Mouse (Mus musculus) limb, embryonic 10.5 days (tissue): Measurements from ENCODE around the gene Hebp1. TPM values are rescaled to one million over a fixed set of nuclear protein-coding genes. Genes with fewer than 3 reads are reported as not detected.

Experiments used
- DNase-seq: peaks from one replicate; pipeline ENCODE4 v3.0.0-alpha.2; 2017; ENCODE audit warnings: low spot score
- H3K27ac ChIP-seq: fragments of 300-500 bp; sonication (generic); 2 replicates; pipeline ENCODE4 v1.5.1; 2016; ENCODE audit warnings: mild to moderate bottlenecking
- H3K27me3 ChIP-seq: fragments of 300-500 bp; sonication (generic); 2 replicates; pipeline ENCODE4 v1.6.1; 2016; ENCODE audit warnings: low read depth, mild to moderate bottlenecking; ENCODE audit not compliant: poor library complexity, severe bottlenecking
- H3K36me3 ChIP-seq: fragments of 300-500 bp; sonication (generic); 2 replicates; pipeline ENCODE4 v1.6.1; 2016; ENCODE audit warnings: mild to moderate bottlenecking, moderate library complexity
- H3K4me1 ChIP-seq: fragments of 300-500 bp; sonication (generic); 2 replicates; pipeline ENCODE4 v1.6.1; 2016
- H3K4me3 ChIP-seq: fragments of 300-500 bp; sonication (generic); 2 replicates; pipeline ENCODE4 v1.5.1; 2016; ENCODE audit warnings: mild to moderate bottlenecking, moderate library complexity
- H3K9me3 ChIP-seq: fragments of 300-500 bp; sonication (generic); replicated peaks from 2 replicates; pipeline ENCODE4 v1.6.1; 2016; ENCODE audit warnings: mild to moderate bottlenecking
- WGBS: fragments of 180-500 bp; shearing (Covaris S2); methylation state at CpG from one replicate; pipeline ENCODE4 v1.1.7; 2016; 5-methylcytosine and 5-hydroxymethylcytosine counted together
- polyA plus RNA-seq: library from polyadenylated mRNA; unstranded; fragments of >200 nt; fragmentation: Nextera tagmentation; extraction: Ambion mirVana; gene quantifications from 2 replicates; pipeline ENCODE4 v1.2.1, GENCODE M21; 2016

The Hebp1 gene
- polyA plus RNA-seq, 1 experiment from 2014 or later, result 4.3 TPM

DNA sequence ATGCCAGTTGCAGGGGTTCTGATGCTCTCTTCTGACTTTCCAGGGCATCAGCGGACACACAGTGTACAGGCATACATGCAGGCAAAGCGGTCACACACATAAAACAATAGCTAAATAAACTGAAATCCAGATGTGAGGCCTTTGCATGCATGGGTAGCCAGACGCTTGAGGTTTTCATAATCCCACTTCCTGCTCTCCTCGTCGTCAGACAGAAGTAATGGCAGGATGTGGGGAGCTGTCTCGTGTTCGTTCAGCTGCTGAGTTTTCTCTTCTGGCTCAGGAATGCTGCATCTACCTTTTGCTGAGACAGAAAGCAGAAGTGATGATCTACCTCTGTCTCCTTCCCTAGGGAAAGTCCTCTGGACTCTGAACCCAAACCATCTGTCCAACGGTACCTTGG is 20.5 kb upstream of the Hebp1 start:
- H3K4me1 ChIP-seq, result peaks cover 4% of the 10 kb centered on the region
- H3K36me3 ChIP-seq, result peaks cover 6% of the 10 kb centered on the region; the same call in 1 of the 2 replicates
- H3K9me3 ChIP-seq, result no peaks in the 10 kb centered on the region
- DNase-seq, result no peak
- no peak overlapping the region for H3K27ac ChIP-seq
- H3K27me3 ChIP-seq, result no peaks in the 10 kb centered on the region
- 75% methylated on average over 8 of the region's 8 CpGs for WGBS
- H3K4me3 ChIP-seq, result no peak overlapping the region

DNA sequence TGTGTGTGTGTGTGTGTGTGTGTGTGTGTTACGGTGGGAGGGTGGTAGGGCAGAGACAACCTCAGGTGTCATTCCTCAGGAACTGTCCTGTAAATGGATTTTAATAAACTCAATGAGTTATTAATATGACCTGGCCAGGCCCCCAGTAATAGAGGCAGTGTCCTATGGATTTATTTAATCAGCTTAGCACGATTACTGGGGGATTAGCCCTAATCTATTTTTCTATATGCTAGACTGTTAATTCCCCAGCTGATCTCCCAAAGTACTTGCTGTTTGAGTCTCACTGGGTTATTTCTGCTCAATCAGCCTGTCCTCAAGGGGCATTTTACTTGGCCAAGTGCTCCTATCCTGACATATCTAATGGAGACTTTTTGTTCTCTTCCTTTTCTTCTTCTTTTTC is 14.8 kb upstream of the Hebp1 start:
- no peak for DNase-seq
- Histone ChIP-seq H3K4me1 (no peaks in the 10 kb centered on the region), H3K9me3 (no peaks in the 10 kb centered on the region), H3K27ac (no peak overlapping the region), H3K4me3 (no peak overlapping the region), H3K27me3 (no peaks in the 10 kb centered on the region), H3K36me3 (peaks cover 6% of the 10 kb centered on the region; the same call in 1 of the 2 replicates)
- WGBS, result 98% methylated on average over 2 of the region's 2 CpGs

DNA sequence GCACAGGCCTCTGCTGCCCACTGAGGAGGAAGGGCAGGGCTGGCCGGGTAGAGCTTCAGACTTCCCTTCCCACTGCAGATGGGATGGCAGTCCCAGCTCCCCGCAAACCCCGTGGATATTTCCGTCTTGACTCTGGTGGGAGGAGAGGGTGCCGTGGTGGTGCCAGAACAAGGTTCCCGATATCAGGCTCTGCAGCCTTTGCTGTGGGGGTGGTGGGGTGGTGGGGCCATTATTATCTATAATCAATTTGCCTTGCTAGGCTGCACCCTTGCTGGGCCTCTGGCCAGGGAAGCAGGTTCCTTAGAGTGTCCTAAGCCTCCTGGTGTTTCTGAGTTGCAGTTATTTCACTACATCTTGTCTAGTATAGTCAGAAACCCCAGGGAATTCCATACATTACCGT is 13.3 kb upstream of the Hebp1 start:
- 85% methylated on average over 7 of the region's 7 CpGs for WGBS
- no peak overlapping the region for H3K4me3 ChIP-seq
- no peaks in the 10 kb centered on the region for H3K27me3 ChIP-seq
- H3K4me1 ChIP-seq, result no peaks in the 10 kb centered on the region
- peaks cover 4% of the 10 kb centered on the region; the same call in 1 of the 2 replicates for H3K36me3 ChIP-seq
- H3K9me3 ChIP-seq, result no peaks in the 10 kb centered on the region
- no peak for DNase-seq
- no peak overlapping the region for H3K27ac ChIP-seq

DNA sequence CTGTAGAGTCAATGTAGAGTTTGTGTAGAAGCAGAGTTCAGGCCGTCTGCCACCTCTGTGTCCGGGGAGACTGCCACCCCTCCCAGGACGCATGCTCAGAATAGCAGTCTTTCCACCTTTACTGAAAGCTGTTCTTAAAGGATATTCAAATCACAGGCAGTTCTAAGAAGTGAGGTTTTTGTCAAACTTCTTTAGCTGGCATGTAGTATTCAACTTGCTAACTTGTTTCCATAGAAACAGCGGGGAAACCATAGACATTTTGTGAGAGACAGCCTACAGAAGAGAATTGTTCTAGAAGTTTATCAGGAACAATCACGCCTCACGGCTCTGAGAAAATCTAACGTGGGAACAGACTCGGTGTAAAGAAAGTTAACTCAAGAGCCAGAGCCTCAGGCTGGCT is 9.1 kb upstream of the Hebp1 start:
- no peaks in the 10 kb centered on the region for H3K27me3 ChIP-seq
- H3K9me3 ChIP-seq, result no peaks in the 10 kb centered on the region
- H3K4me3 ChIP-seq, result no peak overlapping the region
- no peak overlapping the region for H3K27ac ChIP-seq
- H3K4me1 ChIP-seq, result no peaks in the 10 kb centered on the region
- no peak for DNase-seq
- no peaks in the 10 kb centered on the region for H3K36me3 ChIP-seq
- 94% methylated on average over 8 of the region's 8 CpGs for WGBS

DNA sequence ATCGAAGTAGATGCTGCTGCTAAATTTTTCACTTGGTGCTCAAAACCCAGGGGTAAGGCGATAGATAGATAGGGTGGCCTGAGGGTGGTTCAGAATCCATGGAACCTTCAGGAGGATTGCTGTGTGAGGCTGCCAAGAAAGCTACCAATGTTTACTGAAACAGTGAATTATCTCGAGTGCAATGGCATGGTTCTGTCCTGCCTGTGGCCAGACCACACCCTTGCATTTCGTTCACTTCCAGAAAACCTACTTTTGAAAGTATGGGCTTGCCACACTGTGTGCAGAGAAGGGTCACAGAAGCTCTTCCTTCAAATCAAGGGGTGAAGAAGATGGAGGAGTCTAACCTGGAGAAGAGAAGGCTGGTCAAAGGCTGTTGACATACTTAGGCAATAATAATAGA is 8.0 kb upstream of the Hebp1 start:
- 86% methylated on average over 4 of the region's 4 CpGs for WGBS
- H3K27me3 ChIP-seq, result no peaks in the 10 kb centered on the region

DNA sequence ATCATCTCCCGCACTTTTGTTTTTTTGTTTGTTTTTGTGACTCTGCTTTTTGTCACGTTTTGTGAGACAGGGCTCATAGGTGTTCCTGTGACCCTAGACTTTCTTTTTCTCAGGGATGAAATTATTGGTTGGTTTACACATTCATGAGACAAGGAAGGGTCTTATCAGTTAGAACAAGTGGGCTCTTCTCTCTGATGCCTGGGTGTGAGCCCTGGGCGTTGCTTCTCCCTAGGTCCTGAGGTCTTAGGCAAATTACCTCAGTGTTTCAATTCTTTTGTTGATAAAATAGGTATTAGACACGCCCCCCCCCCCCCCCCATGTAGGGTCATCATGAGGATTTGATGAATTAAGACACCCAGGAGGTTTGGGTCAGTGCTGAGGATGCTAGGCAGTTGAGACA is 7.0 kb upstream of the Hebp1 start:
- Histone ChIP-seq H3K9me3 (no peaks in the 10 kb centered on the region), H3K36me3 (no peaks in the 10 kb centered on the region), H3K4me1 (no peaks in the 10 kb centered on the region), H3K27me3 (no peaks in the 10 kb centered on the region), H3K4me3 (no peak overlapping the region), H3K27ac (no peak overlapping the region)
- no peak for DNase-seq
- WGBS, result 74% methylated on average over 4 of the region's 4 CpGs

More for the DNA sequence above, 8.0 kb upstream of the Hebp1 start:
- Histone ChIP-seq H3K36me3 (no peaks in the 10 kb centered on the region), H3K4me1 (no peaks in the 10 kb centered on the region), H3K9me3 (no peaks in the 10 kb centered on the region), H3K27ac (no peak overlapping the region), H3K4me3 (no peak overlapping the region)
- DNase-seq, result no peak

DNA sequence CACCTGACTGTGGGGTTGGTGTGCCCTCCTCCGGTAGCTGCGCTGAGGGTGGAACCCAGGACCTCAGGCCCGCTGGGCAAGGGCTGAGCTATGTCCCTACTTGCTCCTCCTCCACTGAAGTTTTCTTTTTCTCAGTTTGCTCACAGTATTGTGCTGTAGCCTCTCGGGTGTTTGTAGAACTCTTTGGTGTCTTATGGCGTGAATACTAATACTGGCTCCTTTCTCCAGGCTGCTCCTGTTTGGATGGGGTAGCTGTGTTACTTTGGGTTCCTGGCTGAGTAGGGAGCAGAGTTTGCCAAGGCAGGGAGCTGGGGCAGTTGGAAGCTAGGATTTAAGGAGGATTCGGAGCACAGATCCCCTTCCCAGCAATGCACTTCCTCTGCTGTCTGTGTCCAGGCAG is 5.9 kb upstream of the Hebp1 start:
- DNase-seq, result no peak
- Histone ChIP-seq H3K4me1 (peaks cover under 1% of the 10 kb centered on the region; the same call in 1 of the 2 replicates), H3K4me3 (no peak overlapping the region), H3K36me3 (no peaks in the 10 kb centered on the region), H3K9me3 (no peaks in the 10 kb centered on the region), H3K27me3 (no peaks in the 10 kb centered on the region), H3K27ac (no peak overlapping the region)
- WGBS, result 64% methylated on average over 6 of the region's 6 CpGs

DNA sequence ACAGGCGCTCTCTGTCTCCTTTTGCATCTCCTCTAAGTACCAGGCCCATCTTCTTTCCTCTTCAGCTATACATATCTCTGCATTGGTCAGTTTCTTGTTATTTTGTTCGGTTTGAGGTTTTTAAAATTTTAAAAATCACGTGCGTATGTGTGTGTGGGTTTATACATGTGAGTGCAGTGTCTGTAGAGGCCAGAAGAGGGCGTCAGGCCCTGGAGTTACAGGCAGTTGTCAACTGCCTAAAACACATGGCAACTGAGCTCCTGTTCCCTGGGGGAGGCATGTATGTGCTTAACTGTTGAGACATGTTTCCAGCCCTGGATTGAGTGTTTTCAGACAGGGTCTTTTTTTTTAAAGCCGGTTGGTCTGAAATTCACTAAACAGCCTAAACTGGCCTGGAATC is 4.8 kb upstream of the Hebp1 start:
- Histone ChIP-seq H3K36me3 (no peaks in the 10 kb centered on the region), H3K27me3 (no peaks in the 10 kb centered on the region), H3K27ac (no peak overlapping the region), H3K9me3 (no peaks in the 10 kb centered on the region), H3K4me3 (no peak overlapping the region), H3K4me1 (peaks cover 8% of the 10 kb centered on the region)
- no peak for DNase-seq
- 89% methylated on average over 6 of the region's 6 CpGs for WGBS

DNA sequence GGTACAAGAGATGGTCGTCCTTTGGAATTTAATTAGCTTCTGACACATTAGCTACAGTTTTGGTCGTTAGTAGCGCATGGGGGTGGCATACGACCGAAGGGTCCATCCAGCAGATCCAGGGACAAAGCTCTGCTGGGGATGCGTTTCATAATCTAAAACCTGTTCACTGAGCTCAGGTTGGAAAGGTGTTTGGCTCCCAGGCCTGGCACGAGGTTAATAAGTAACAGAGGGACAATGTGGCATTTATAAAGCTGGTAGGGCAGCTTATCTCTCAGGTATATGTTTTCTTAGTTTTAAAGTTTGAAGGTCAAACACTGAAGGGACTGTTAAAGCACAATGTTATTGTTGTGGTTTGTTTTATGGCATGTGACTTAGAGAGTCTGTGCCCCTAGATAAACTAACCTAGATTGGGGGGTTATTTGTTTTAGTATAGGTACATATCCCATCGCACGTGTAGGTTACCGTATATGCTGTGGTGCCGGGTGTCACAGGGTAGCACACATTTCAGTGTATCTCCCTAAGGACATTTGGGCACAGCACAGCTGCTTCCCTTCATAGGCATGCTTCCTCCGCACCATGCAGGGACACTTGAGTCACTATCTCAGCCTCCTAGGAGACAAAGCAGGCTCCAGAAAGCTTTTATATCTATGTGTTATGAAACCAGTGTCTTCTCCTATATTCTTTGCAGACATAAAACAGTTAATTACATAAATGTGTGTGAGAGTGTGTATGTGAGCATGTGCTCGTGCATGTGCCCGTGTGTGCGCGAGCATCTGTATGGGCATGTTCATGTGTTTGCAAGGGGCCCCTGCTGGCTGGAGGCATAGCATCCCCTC is 2.5 kb upstream of the Hebp1 start:
- 86% methylated on average over 16 of the region's 16 CpGs for whole genome bisulfite sequencing
- Histone ChIP-seq H3K27ac (no peak overlapping the region), H3K4me3 (no peak overlapping the region), H3K36me3 (no peaks in the 10 kb centered on the region), H3K4me1 (peaks cover 10% of the 10 kb centered on the region), H3K27me3 (0 out of 2 replicates have a peak, but pooled peaks cover 6% of the 10 kb centered on the region), H3K9me3 (no peaks in the 10 kb centered on the region)
- DNase-seq, result no peak

DNA sequence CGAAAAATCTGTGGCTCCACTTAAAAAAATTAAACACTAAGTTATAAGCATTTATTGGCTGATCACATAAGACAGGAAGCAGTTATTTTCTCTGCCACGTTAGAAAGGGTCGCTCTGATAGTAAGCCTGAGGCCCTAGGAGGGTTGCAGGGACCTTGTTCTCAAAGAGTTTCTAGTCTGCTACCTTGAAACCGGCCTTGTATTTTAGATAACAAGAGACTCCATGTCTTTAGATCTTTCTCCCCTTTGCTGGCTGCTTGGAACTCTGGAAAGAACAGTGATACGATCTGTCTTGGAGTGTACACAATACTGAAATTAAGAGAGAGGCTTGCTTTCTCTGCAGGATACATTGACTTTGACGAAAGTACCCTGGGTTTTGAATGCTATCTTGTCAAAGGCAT is 904 bp upstream of the Hebp1 start:
- Histone ChIP-seq H3K27me3 (0 out of 2 replicates have a peak, but pooled peaks cover 6% of the 10 kb centered on the region), H3K4me1 (peaks cover 10% of the 10 kb centered on the region), H3K9me3 (no peaks in the 10 kb centered on the region), H3K27ac (no peak overlapping the region), H3K36me3 (no peaks in the 10 kb centered on the region), H3K4me3 (peak overlapping the region; percentile 86)
- WGBS, result 57% methylated on average over 6 of the region's 6 CpGs
- DNase-seq, result no peak

DNA sequence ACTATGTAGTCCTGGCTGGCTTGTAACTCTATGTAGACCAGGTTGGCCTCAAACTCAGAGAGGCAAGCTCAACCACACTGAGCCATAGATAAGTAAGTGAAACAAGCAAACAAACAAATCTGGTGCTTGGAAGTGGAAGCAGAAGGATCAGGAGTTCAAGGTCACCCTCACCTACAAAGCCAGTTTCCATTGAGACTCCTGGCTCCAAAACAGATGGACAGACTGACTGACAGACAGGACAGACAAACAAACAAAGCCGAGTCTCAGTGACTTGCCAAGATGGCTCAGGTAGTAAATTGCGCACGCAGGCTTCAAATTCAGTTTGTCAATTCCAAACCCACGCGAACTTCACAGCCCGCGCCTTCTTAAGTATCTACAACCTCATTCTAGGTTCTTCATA is 376 bp downstream of the Hebp1 start:
- Histone ChIP-seq H3K27ac (peak overlapping the region; percentile 91), H3K4me1 (peaks cover 10% of the 10 kb centered on the region), H3K4me3 (peak overlapping the region; percentile 86), H3K36me3 (no peaks in the 10 kb centered on the region), H3K9me3 (no peaks in the 10 kb centered on the region), H3K27me3 (0 out of 2 replicates have a peak, but pooled peaks cover 6% of the 10 kb centered on the region)
- WGBS, result 23% methylated on average over 7 of the region's 7 CpGs
- no peak for DNase-seq

DNA sequence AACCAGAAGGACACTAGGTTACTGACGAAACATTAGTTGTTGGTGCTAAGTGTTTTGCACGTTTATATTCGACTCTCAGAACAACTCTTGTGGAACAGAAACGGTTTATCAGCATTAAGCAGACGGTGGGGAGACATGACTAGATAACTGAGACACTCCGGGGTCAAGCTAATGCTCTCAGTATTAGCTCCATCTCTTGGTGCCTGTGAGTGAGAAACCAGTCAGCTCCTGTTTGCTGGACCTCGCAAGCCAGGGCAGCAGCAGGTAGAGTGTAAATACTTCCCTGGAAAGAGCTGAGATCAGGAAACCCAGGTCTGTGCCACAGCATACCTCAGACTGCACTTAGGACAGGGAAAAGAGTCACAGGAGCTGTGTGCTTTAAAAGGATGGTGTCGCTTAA is 1.1 kb downstream of the Hebp1 start:
- no peak for DNase-seq
- Histone ChIP-seq H3K36me3 (no peaks in the 10 kb centered on the region), H3K4me1 (peaks cover 10% of the 10 kb centered on the region), H3K9me3 (no peaks in the 10 kb centered on the region), H3K27ac (no peak overlapping the region), H3K4me3 (no peak overlapping the region), H3K27me3 (0 out of 2 replicates have a peak, but pooled peaks cover 6% of the 10 kb centered on the region)
- 81% methylated on average over 8 of the region's 8 CpGs for WGBS

DNA sequence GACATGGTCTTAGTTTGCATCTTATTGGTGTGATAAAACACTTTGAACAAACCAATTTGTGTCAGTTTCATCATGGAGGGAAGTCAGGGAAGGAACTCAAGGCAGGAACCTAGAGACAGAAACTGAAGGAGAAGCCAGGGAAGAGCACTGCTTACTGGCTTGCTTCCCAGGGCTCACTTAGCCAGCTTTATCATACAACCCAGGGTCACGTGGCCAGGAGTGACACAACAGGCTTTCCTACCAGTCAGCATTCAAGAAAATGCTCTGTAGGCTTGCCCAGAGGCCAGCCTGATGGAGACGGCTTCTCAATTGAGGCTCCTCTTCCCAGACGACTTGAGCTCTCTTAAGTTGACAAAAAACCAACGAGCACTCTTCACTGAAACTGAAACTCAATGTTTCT is 2.9 kb downstream of the Hebp1 start:
- Histone ChIP-seq H3K27me3 (0 out of 2 replicates have a peak, but pooled peaks cover 6% of the 10 kb centered on the region), H3K27ac (no peak overlapping the region), H3K9me3 (no peaks in the 10 kb centered on the region), H3K4me3 (no peak overlapping the region), H3K4me1 (peaks cover 10% of the 10 kb centered on the region), H3K36me3 (no peaks in the 10 kb centered on the region)
- WGBS, result 79% methylated on average over 4 of the region's 4 CpGs
- no peak for DNase-seq
